Mouse (Mus musculus): ENCODE measurements around the gene Dnajc11. TPM values are rescaled to one million over a fixed set of nuclear protein-coding genes. Genes with fewer than 3 reads are reported as not detected.
A peak's percentile ranks its signal among the peaks of the same experiment; 100 is the strongest.

The Dnajc11 gene
- polyA plus RNA-seq, 1 experiment from 2014 or later = 121 TPM

DNA sequence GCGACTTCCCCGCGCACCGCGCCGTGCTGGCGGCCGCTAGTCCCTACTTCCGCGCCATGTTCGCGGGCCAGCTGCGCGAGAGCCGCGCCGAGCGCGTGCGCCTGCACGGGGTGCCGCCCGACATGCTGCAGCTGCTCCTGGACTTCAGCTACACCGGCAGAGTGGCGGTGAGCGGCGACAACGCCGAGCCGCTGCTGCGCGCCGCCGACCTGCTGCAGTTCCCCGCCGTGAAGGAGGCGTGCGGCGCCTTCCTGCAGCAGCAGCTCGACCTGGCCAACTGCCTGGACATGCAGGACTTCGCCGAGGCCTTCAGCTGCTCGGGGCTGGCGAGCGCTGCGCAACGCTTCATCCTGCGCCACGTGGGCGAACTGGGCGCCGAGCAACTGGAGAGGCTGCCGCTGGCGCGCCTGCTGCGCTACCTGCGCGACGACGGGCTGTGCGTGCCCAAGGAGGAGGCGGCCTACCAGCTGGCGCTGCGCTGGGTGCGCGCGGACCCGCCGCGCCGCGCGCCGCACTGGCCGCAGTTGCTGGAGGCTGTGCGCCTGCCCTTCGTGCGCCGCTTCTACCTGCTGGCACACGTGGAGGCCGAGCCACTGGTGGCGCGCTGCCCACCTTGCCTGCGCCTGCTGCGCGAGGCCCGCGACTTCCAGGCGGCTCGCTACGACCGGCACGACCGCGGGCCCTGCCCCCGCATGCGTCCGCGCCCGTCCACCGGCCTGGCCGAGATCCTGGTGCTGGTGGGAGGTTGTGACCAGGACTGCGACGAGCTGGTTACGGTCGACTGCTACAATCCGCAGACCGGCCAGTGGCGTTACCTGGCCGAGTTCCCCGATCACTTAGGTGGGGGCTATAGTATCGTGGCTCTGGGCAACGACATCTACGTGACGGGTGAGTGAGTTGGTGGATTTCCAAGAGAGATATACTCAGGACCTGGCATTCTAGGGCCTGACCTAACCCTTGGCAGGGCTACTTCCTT lies 75.9 kb downstream of the Dnajc11 start:
- Histone ChIP-seq H3K4me1 (peaks cover 52% of the 10 kb centered on the region), H3K27me3 (ENCODE audit: low read depth, poor library complexity, severe bottlenecking) (peaks cover 20% of the 10 kb centered on the region), H3K4me3 (peak overlapping the region; percentile 93), H3K9me3 (replicated peaks) (no peaks in the 10 kb centered on the region), H3K36me3 (peaks cover 28% of the 10 kb centered on the region), H3K27ac (peak overlapping the region; percentile 89)
- peak; percentile 73 for DNase-seq (ENCODE audit: low spot score)
- under 1% methylated on average over 115 of the region's 115 CpGs for WGBS

DNA sequence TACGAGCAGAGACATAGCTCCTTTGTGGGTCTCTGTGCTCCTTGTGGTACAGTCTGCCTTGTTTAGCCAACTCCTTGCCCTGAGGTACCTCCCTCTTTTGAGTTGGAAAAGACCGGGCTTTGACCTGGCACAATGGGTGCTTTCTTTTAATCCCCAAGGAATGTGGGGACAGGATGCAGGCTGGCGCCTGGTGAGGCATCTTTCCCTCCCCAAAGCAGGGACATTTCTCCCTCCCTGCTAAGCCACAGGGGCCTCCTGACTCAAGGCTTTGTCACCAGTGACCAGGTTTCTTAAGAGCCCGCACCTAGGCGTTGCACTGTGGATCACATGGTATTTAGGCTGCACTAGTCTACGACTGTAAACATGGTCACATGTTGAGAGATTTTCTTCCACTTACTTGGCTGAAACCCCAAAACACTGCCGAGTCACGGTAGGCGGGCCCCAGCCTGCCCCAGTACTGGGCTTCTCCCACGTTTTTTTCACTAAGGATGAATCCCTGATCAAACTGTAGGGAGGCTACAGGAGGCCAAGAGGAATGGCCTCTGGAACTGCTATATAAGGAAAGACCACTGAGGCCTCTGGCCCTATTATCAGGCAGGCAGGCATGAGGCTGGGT lies 76.7 kb downstream of the Dnajc11 start:
- H3K4me3 ChIP-seq = peak overlapping the region; percentile 93
- H3K9me3 ChIP-seq (replicated peaks) = no peaks in the 10 kb centered on the region
- H3K36me3 ChIP-seq = peaks cover 36% of the 10 kb centered on the region
- H3K27me3 ChIP-seq (ENCODE audit: low read depth, poor library complexity, severe bottlenecking) = peaks cover 20% of the 10 kb centered on the region
- H3K4me1 ChIP-seq = peaks cover 52% of the 10 kb centered on the region
- peak overlapping the region; percentile 89 for H3K27ac ChIP-seq
- no peak for DNase-seq (ENCODE audit: low spot score)
- 2% methylated on average over 10 of the region's 10 CpGs for WGBS

DNA sequence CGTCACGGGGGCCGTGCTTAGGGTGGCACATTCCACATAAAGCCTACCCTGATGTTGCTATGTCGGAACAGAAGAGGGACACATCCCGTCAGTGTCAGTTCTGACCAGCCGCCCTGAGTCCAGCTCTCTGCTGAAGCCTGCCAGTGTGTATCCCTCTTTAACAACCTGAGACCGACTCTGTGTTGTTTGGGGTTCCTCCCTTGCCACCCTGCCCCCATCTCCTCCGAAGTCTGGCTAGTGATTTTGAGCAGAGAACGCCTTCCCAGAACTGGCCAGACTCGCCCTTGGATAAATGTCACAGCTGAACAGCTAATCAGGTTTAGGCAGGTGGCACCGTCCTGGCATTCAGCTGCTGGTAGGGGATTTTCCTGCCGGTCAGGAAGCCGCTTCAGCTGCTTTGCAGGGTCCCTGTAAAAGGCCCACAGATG lies 77.2 kb downstream of the Dnajc11 start:
- H3K27me3 ChIP-seq (ENCODE audit: low read depth, poor library complexity, severe bottlenecking) = peaks cover 20% of the 10 kb centered on the region
- DNase-seq (ENCODE audit: low spot score) = no peak
- H3K4me1 ChIP-seq = peaks cover 52% of the 10 kb centered on the region
- peaks cover 41% of the 10 kb centered on the region for H3K36me3 ChIP-seq
- 17% methylated on average over 13 of the region's 13 CpGs for WGBS
- peak overlapping the region; percentile 93 for H3K4me3 ChIP-seq
- 0 out of 2 replicates have a peak overlapping the region, but pooled peaks have one; percentile 89 for H3K27ac ChIP-seq
- no peaks in the 10 kb centered on the region for H3K9me3 ChIP-seq (replicated peaks)

- Histone ChIP-seq H3K9me3 (replicated peaks) (no peaks in the 10 kb centered on the region), H3K4me3 (peak overlapping the region; percentile 93), H3K27ac (no peak overlapping the region), H3K27me3 (ENCODE audit: low read depth, poor library complexity, severe bottlenecking) (peaks cover 20% of the 10 kb centered on the region), H3K36me3 (peaks cover 47% of the 10 kb centered on the region), H3K4me1 (peaks cover 52% of the 10 kb centered on the region)
- WGBS = 87% methylated on average over 8 of the region's 8 CpGs
- DNase-seq (ENCODE audit: low spot score) = no peak
Observed at GRCm38 (mm10) chr4:152011171-152011760, 77.8 kb downstream of the Dnajc11 start.

GRCm38 (mm10) chr4:152012109-152012508 lies 78.6 kb downstream of the Dnajc11 start:
- Histone ChIP-seq H3K27ac (no peak overlapping the region), H3K9me3 (replicated peaks) (no peaks in the 10 kb centered on the region), H3K4me3 (no peak overlapping the region)

GRCm38 (mm10) chr4:152013036-152013813 lies 79.7 kb downstream of the Dnajc11 start:
- H3K4me1 ChIP-seq = peaks cover 39% of the 10 kb centered on the region
- peaks cover 67% of the 10 kb centered on the region for H3K36me3 ChIP-seq
- 88% methylated on average over 12 of the region's 12 CpGs for WGBS
- no peak for DNase-seq (ENCODE audit: low spot score)
- peaks cover under 1% of the 10 kb centered on the region; the same call in 1 of the 2 replicates for H3K27me3 ChIP-seq (ENCODE audit: low read depth, poor library complexity, severe bottlenecking)
- H3K9me3 ChIP-seq (replicated peaks) = no peaks in the 10 kb centered on the region
- H3K4me3 ChIP-seq = no peak overlapping the region
- H3K27ac ChIP-seq = no peak overlapping the region

More at GRCm38 (mm10) chr4:152012109-152012508, 78.6 kb downstream of the Dnajc11 start:
- no peak for DNase-seq (ENCODE audit: low spot score)
- Histone ChIP-seq H3K27me3 (ENCODE audit: low read depth, poor library complexity, severe bottlenecking) (peaks cover 12% of the 10 kb centered on the region), H3K36me3 (peaks cover 55% of the 10 kb centered on the region), H3K4me1 (peaks cover 50% of the 10 kb centered on the region)
- 95% methylated on average over 16 of the region's 16 CpGs for WGBS

- no peak for DNase-seq (ENCODE audit: low spot score)
- 92% methylated on average over 6 of the region's 6 CpGs for WGBS
- peaks cover 99% of the 10 kb centered on the region for H3K36me3 ChIP-seq
Observed at GRCm38 (mm10) chr4:152019073-152019472, 85.6 kb downstream of the Dnajc11 start.

GRCm38 (mm10) chr4:152020024-152020423 lies 86.5 kb downstream of the Dnajc11 start:
- no peaks in the 10 kb centered on the region for H3K27me3 ChIP-seq (ENCODE audit: low read depth, poor library complexity, severe bottlenecking)
- H3K4me1 ChIP-seq = peaks cover 10% of the 10 kb centered on the region
- DNase-seq (ENCODE audit: low spot score) = no peak
- H3K36me3 ChIP-seq = peaks cover 99% of the 10 kb centered on the region
- H3K4me3 ChIP-seq = no peak overlapping the region
- no peaks in the 10 kb centered on the region for H3K9me3 ChIP-seq (replicated peaks)
- 94% methylated on average over 21 of the region's 21 CpGs for WGBS
- no peak overlapping the region for H3K27ac ChIP-seq

More at GRCm38 (mm10) chr4:152019073-152019472, 85.6 kb downstream of the Dnajc11 start:
- Histone ChIP-seq H3K4me1 (peaks cover under 1% of the 10 kb centered on the region), H3K27me3 (ENCODE audit: low read depth, poor library complexity, severe bottlenecking) (no peaks in the 10 kb centered on the region), H3K27ac (no peak overlapping the region), H3K9me3 (replicated peaks) (no peaks in the 10 kb centered on the region), H3K4me3 (no peak overlapping the region)

DNA sequence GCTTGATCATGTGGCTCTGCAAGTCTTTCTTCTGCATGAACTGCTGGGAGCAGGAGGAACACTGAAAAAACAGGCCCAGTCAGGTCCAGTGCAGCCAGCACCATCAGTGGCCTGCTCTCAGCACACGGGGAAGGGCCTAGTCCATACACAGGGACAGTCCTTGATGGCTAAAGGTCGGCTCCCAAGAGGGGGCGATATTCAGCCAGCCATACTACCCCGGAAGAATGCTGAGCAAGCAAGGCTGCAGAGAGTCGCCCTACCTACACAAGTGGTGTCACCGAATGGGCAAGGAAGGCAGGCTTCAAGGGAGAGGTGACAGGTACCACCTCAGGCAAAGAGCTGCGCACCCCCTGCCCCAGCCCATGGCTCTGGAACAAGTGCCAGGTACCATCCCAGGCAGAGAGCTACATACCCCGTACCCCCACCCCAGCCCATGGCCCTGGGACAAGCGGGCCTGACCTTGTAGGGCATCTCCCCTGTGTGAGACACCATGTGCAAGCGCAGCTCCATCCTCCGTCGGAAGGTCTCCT lies 88.1 kb downstream of the Dnajc11 start:
- no peak overlapping the region for H3K27ac ChIP-seq
- H3K36me3 ChIP-seq = peaks cover 98% of the 10 kb centered on the region
- no peak overlapping the region for H3K4me3 ChIP-seq
- WGBS = 79% methylated on average over 12 of the region's 12 CpGs
- no peaks in the 10 kb centered on the region for H3K27me3 ChIP-seq (ENCODE audit: low read depth, poor library complexity, severe bottlenecking)
- H3K4me1 ChIP-seq = peaks cover 26% of the 10 kb centered on the region
- DNase-seq (ENCODE audit: low spot score) = no peak
- H3K9me3 ChIP-seq (replicated peaks) = no peaks in the 10 kb centered on the region

DNA sequence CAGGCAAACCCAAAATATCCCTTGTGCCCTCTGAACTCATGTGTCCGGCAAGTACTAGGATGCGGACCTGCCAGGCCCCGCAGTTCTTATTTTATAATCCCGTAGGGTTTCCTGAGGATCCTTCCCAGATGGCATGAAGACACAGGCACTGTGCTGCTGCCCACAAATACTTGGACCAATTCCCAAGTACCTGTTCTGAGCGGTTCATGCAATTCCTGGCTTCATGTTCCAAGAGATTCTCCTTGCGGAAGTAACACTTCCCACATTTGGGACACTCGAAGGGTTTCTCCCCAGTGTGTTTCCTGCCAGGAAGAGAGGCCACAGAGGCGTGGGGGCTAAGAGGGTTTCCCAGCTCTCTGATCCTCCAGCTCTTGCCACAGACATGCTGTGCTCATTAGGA lies 89.0 kb downstream of the Dnajc11 start:
- Histone ChIP-seq H3K9me3 (replicated peaks) (no peaks in the 10 kb centered on the region), H3K36me3 (peaks cover 89% of the 10 kb centered on the region), H3K27ac (no peak overlapping the region), H3K4me1 (peaks cover 33% of the 10 kb centered on the region), H3K27me3 (ENCODE audit: low read depth, poor library complexity, severe bottlenecking) (no peaks in the 10 kb centered on the region), H3K4me3 (no peak overlapping the region)
- DNase-seq (ENCODE audit: low spot score) = no peak
- 91% methylated on average over 8 of the region's 8 CpGs for WGBS

GRCm38 (mm10) chr4:152024525-152024924 lies 91.0 kb downstream of the Dnajc11 start:
- no peaks in the 10 kb centered on the region for H3K9me3 ChIP-seq (replicated peaks)
- 0 out of 2 replicates have a peak overlapping the region, but pooled peaks have one; percentile 6 for H3K4me3 ChIP-seq
- no peak for DNase-seq (ENCODE audit: low spot score)
- peaks cover 46% of the 10 kb centered on the region for H3K4me1 ChIP-seq
- no peaks in the 10 kb centered on the region for H3K27me3 ChIP-seq (ENCODE audit: low read depth, poor library complexity, severe bottlenecking)
- 93% methylated on average over 11 of the region's 11 CpGs for WGBS
- peaks cover 69% of the 10 kb centered on the region for H3K36me3 ChIP-seq
- H3K27ac ChIP-seq = no peak overlapping the region

All from limb, embryonic 10.5 days (tissue).